Comparison of ENCODE assay signal across 20 mouse cellular contexts in the genomic region with DNA sequence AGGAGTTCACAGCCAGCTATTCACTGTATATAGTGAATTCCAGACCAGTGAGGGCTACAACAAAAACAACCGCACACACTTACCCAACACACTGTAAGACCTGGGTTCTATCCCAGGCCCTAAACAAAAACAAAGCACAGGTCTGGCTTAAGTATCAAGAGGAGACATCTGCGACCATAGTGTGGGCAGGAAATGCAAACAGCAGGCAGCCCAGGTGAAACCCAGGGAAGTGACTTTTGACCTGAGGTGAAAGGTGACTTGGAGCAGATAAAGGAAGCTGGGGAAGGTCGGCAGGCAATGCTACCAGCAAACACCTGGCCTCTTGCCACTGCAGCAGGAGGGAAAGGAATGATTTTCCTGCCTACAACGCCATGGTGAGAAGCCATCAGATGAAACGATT.
DNase-seq lines count a peak whose midpoint lies in the region; TF ChIP-seq lines count a peak whose summit lies in the region.
"Had no signal": no experiment of that assay in that cellular context is flagged by ENCODE, and none has a peak within 500 bp of the region (broad histone marks: within the 10 kb centered on the region; RNA-seq: fewer than 3 reads in every experiment).

No protein-coding gene starts in this region.

- TF ChIP-seq POLR2A in ES-Bruce4 (IDR thresholded peaks at IDR 0.05; ENCODE audit: insufficient read depth, low read length) = no peak
- no peak for TF ChIP-seq POLR2A in liver, adult 2 months (IDR thresholded peaks at IDR 0.05; ENCODE audit: extremely low read depth, insufficient read depth, low read length)
- no peak for TF ChIP-seq POLR2A in small intestine, adult 2 months (IDR thresholded peaks at IDR 0.05; ENCODE audit: low read depth, low read length)

- TF ChIP-seq EP300 in ES-Bruce4 (IDR thresholded peaks at IDR 0.05; ENCODE audit: insufficient read depth, low read depth, low read length) = peak; percentile 100

- WGBS in liver, adult 2 months = 11% methylated on average over 5 of the region's 5 CpGs
- WGBS in small intestine, adult 2 months = 17% methylated on average over 5 of the region's 5 CpGs
- 30% methylated on average over 5 of the region's 5 CpGs for WGBS in limb, embryonic 10.5 days

- DNase-seq in ES-E14 (ENCODE audit: low read depth, low spot score) = no peak
- peak; percentile 91 for DNase-seq in liver, adult 2 months (ENCODE audit: extremely low read depth, low read depth, low spot score)
- no peak for DNase-seq in frontal cortex, postnatal 25 days (ENCODE audit: low spot score in 2 of 2)
- no peak for DNase-seq in left cerebral cortex, adult 18-20 months (ENCODE audit: low spot score in 2 of 2)
- DNase-seq in B cell, adult 2 months = no peak
- DNase-seq in limb, embryonic 10.5 days (ENCODE audit: low spot score) = no peak
- DNase-seq: adrenal gland, postnatal 10 days; gastrocnemius, postnatal 14 days; heart, adult 2 months; heart, postnatal 36 days; lung, postnatal 10 days had no signal

- H3K79me2 ChIP-seq in liver, adult 2 months (ENCODE audit: control insufficient read depth, insufficient read depth, low read length) = no peaks in the 10 kb centered on the region

- H3K36me3 ChIP-seq in ES-Bruce4 (ENCODE audit: control insufficient read depth, insufficient read depth, low read length, poor library complexity, severe bottlenecking) (no peaks in the 10 kb centered on the region), ES-E14 (ENCODE audit: control insufficient read depth, insufficient read depth, low read length, poor library complexity, severe bottlenecking) (no peaks in the 10 kb centered on the region)
- H3K36me3 ChIP-seq in liver, adult 2 months (ENCODE audit: control insufficient read depth, insufficient read depth, low read length) = no peaks in the 10 kb centered on the region
- H3K36me3 ChIP-seq in small intestine, adult 2 months (ENCODE audit: control insufficient read depth, insufficient read depth, low read length) = no peaks in the 10 kb centered on the region
- H3K36me3 ChIP-seq in limb, embryonic 10.5 days = no peaks in the 10 kb centered on the region
- H3K36me3 ChIP-seq: G1E; heart, embryonic 15.5 days; hindbrain, embryonic 13.5 days; limb, embryonic 15.5 days; midbrain, embryonic 10.5 days; stomach, embryonic 15.5 days had no signal

- peak overlapping the region; percentile 98 for H3K27ac ChIP-seq in ES-Bruce4 (ENCODE audit: insufficient read depth, low read length)
- peak overlapping the region; percentile 83; the same call in 1 of the 2 replicates for H3K27ac ChIP-seq in ES-E14 (ENCODE audit: insufficient read depth, low read depth, low read length, poor library complexity, severe bottlenecking)
- H3K27ac ChIP-seq in liver, adult 2 months (replicated peaks; ENCODE audit: insufficient read depth, low read depth, low read length) = no peak overlapping the region
- H3K27ac ChIP-seq in small intestine, adult 2 months (ENCODE audit: insufficient read depth, low read depth, low read length) = peak overlapping the region; percentile 93
- no peak overlapping the region for H3K27ac ChIP-seq in limb, embryonic 10.5 days
- H3K27ac ChIP-seq: heart, adult 2 months; heart, embryonic 15.5 days; hindbrain, embryonic 13.5 days; limb, embryonic 15.5 days; midbrain, embryonic 10.5 days had no signal

- H3K4me3 ChIP-seq in ES-Bruce4 (ENCODE audit: low read depth, low read length) (no peak overlapping the region), ES-E14 (ENCODE audit: insufficient read depth in 1 of 2, low read depth in 1 of 2, low read length in 2 of 2, poor library complexity in 1 of 2, severe bottlenecking in 1 of 2) (peak overlapping the region in 1 of 2 experiments; percentile 6; a peak in 1 of 4 replicates)
- H3K4me3 ChIP-seq in liver, adult 2 months (ENCODE audit: insufficient read depth, low read depth, low read length) = no peak overlapping the region
- H3K4me3 ChIP-seq in small intestine, adult 2 months (ENCODE audit: low read depth, low read length) = no peak overlapping the region
- no peak overlapping the region for H3K4me3 ChIP-seq in limb, embryonic 10.5 days
- H3K4me3 ChIP-seq: heart, adult 2 months; heart, embryonic 15.5 days; hindbrain, embryonic 13.5 days; limb, embryonic 15.5 days; midbrain, embryonic 10.5 days; stomach, embryonic 15.5 days had no signal

- H3K9me3 ChIP-seq in ES-Bruce4 (replicated peaks; ENCODE audit: control insufficient read depth, insufficient read depth, low read length, poor library complexity, severe bottlenecking) (no peaks in the 10 kb centered on the region), ES-E14 (ENCODE audit: control insufficient read depth, insufficient read depth, low read depth, low read length) (no peaks in the 10 kb centered on the region)
- H3K9me3 ChIP-seq in limb, embryonic 10.5 days (replicated peaks) = no peaks in the 10 kb centered on the region
- H3K9me3 ChIP-seq: G1E; heart, embryonic 15.5 days; hindbrain, embryonic 13.5 days; limb, embryonic 15.5 days; midbrain, embryonic 10.5 days; stomach, embryonic 15.5 days had no signal

- no peaks in the 10 kb centered on the region for H3K27me3 ChIP-seq in ES-Bruce4 (ENCODE audit: control insufficient read depth, insufficient read depth, low read length, poor library complexity, severe bottlenecking)
- H3K27me3 ChIP-seq in liver, adult 2 months (ENCODE audit: control insufficient read depth, insufficient read depth, low read length) = no peaks in the 10 kb centered on the region
- H3K27me3 ChIP-seq in small intestine, adult 2 months (ENCODE audit: control insufficient read depth, insufficient read depth, low read length) = no peaks in the 10 kb centered on the region
- H3K27me3 ChIP-seq in limb, embryonic 10.5 days (ENCODE audit: low read depth, poor library complexity, severe bottlenecking) = no peaks in the 10 kb centered on the region
- H3K27me3 ChIP-seq: hindbrain, embryonic 13.5 days; limb, embryonic 15.5 days; Patski; stomach, embryonic 15.5 days had no signal

- H3K9ac ChIP-seq in ES-Bruce4 (ENCODE audit: low read depth, poor library complexity, severe bottlenecking) (no peak overlapping the region), ES-E14 (ENCODE audit: insufficient read depth, low read depth, low read length, poor library complexity, severe bottlenecking) (no peak overlapping the region)
- H3K9ac ChIP-seq in liver, adult 2 months (ENCODE audit: low read depth, low read length) = no peak overlapping the region
- H3K9ac ChIP-seq: heart, embryonic 15.5 days; hindbrain, embryonic 13.5 days; limb, embryonic 15.5 days; stomach, embryonic 15.5 days had no signal

- in situ Hi-C loops in ES-E14 (cut with MboI; ENCODE audit: low sequenced_read_pairs in 2 of 2, unreplicated experiment in 2 of 2) = no loop called here

- H3K4me1 ChIP-seq in ES-Bruce4 (ENCODE audit: control insufficient read depth, insufficient read depth, low read length) (peaks cover 6% of the 10 kb centered on the region), ES-E14 (ENCODE audit: control insufficient read depth in 2 of 2, insufficient read depth in 2 of 2, low read length in 2 of 2, poor library complexity in 1 of 2) (peaks cover 9 to 19% of the 10 kb centered on the region in 2 experiments)
- peaks cover 7% of the 10 kb centered on the region for H3K4me1 ChIP-seq in liver, adult 2 months (ENCODE audit: control insufficient read depth, insufficient read depth, low read length)
- H3K4me1 ChIP-seq in small intestine, adult 2 months (ENCODE audit: control insufficient read depth, insufficient read depth, insufficient read length, low read length) = peaks cover 31% of the 10 kb centered on the region
- peaks cover 17% of the 10 kb centered on the region for H3K4me1 ChIP-seq in limb, embryonic 10.5 days
- H3K4me1 ChIP-seq: hindbrain, embryonic 13.5 days; limb, embryonic 15.5 days had no signal

- TF ChIP-seq CTCF in ES-Bruce4 (IDR thresholded peaks at IDR 0.05; ENCODE audit: low read depth, low read length) = no peak
- no peak for TF ChIP-seq CTCF in liver, adult 2 months (IDR thresholded peaks at IDR 0.05; ENCODE audit: low read depth, low read length)
- no peak for TF ChIP-seq CTCF in small intestine, adult 2 months (IDR thresholded peaks at IDR 0.05; ENCODE audit: extremely low read depth, insufficient read length, insufficient replicate concordance, low read depth, low read length)

TF ChIP-seq in ES-E14, 5 proteins besides CTCF, POLR2A, EP300 and RAD21:
- TF ChIP-seq CHD2 (IDR thresholded peaks at IDR 0.05; ENCODE audit: low read depth, low read length) = no peak; the same call in 1 of the 2 replicates

Comparison
In these comparisons a context has a peak if more than half of its experiments do, and no peak if none do; other contexts are left out.
1. H3K27ac ChIP-seq: peak in ES-Bruce4 (single experiment), ES-E14 (single experiment) and small intestine, adult 2 months (single experiment); none in liver, adult 2 months (single experiment) and limb, embryonic 10.5 days (single experiment).